Mouse (Mus musculus) neural tube, embryonic 11.5 days (tissue): ENCODE results near the gene Gm13090. TPM values are rescaled to one million over a fixed set of nuclear protein-coding genes. Genes with fewer than 3 reads are reported as not detected.
A peak's percentile ranks its signal among the peaks of the same experiment; 100 is the strongest.

Source experiments
- ATAC-seq: fragments of 200-750 bp; cut with Nextera tagmentation; 2 replicates; pipeline ENCODE4 v1.8.0; 2017; ENCODE audit warnings: moderate number of reproducible peaks, mild to moderate bottlenecking, moderate TSS enrichment, moderate library complexity; ENCODE audit not compliant: insufficient read depth, low FRiP score, low TSS enrichment
- DNase-seq: peaks from one replicate; pipeline ENCODE4 v3.0.0-alpha.2; 2015; ENCODE audit warnings: low spot score
- H3K27ac ChIP-seq: fragments of 300-500 bp; sonication (generic); 2 replicates; pipeline ENCODE4 v1.5.1; 2014; ENCODE audit warnings: low read depth, mild to moderate bottlenecking, low read length
- H3K27me3 ChIP-seq: fragments of 300-500 bp; sonication (generic); 2 replicates; pipeline ENCODE4 v1.6.1; 2014; ENCODE audit warnings: mild to moderate bottlenecking, low read length, mixed read lengths; ENCODE audit not compliant: control insufficient read depth, insufficient read depth
- H3K36me3 ChIP-seq: fragments of 300-500 bp; sonication (generic); 2 replicates; pipeline ENCODE4 v1.6.1; 2014; ENCODE audit warnings: mild to moderate bottlenecking, low read length, moderate library complexity, mixed read lengths; ENCODE audit not compliant: control insufficient read depth, insufficient read depth
- H3K4me1 ChIP-seq: fragments of 300-500 bp; sonication (generic); 2 replicates; pipeline ENCODE4 v1.6.1; 2014; ENCODE audit warnings: low read length, mixed read lengths; ENCODE audit not compliant: control insufficient read depth, insufficient read depth
- H3K4me2 ChIP-seq: fragments of 300-500 bp; sonication (generic); 2 replicates; pipeline ENCODE4 v1.6.1; 2014; ENCODE audit warnings: low read depth, mild to moderate bottlenecking, moderate library complexity
- H3K4me3 ChIP-seq: fragments of 300-500 bp; sonication (generic); 2 replicates; pipeline ENCODE4 v1.5.1; 2014; ENCODE audit warnings: low read depth, low read length
- H3K9ac ChIP-seq: fragments of 300-500 bp; sonication (generic); 2 replicates; pipeline ENCODE4 v1.6.1; 2014; ENCODE audit warnings: mild to moderate bottlenecking, low read length
- H3K9me3 ChIP-seq: fragments of 300-500 bp; sonication (generic); 2 replicates; pipeline ENCODE4 v1.6.1; 2016; ENCODE audit warnings: low read length; ENCODE audit not compliant: control insufficient read depth
- WGBS: fragments of 180-500 bp; shearing (Covaris S2); extraction: QIAGEN DNeasy Blood & Tissue Kit; methylation state at CpG from one replicate; pipeline ENCODE4 v1.1.7; 2014; 5-methylcytosine and 5-hydroxymethylcytosine counted together
- polyA plus RNA-seq: library from polyadenylated mRNA; unstranded; fragments of >200 nt; fragmentation: Nextera tagmentation; extraction: Ambion mirVana; gene quantifications from 2 replicates; pipeline ENCODE4 v1.2.1, GENCODE M21; 2014

The Gm13090 gene
- 0.54 TPM in 1 of 2 replicates, not detected in the other for polyA plus RNA-seq

DNA sequence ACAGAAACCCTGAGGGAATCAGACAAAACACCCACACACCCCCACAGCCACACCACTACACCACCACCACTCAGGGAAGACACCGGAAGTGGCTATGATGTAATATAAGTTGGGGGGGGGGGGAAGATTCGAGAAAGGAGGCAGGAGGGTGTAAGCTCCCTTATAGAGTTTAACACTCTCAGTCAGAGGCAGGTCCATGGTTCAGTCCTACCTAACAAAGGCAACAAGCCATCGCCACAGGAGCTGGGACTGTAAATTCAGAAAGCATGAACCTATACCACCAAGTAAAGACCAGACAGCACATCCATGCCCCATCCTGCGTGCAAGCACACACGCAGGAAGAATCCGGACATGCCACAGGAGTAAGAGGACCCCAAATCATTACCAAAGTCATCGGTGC, at the start of gene Gm13090:
Gene Gm13090, plus strand, starts transcription at position 301 of the 400 bp plus-strand sequence.
- Histone ChIP-seq H3K4me3 (no peak within 1 kb of the TSS), H3K36me3 (peaks cover 10% of the 10 kb centered on the region), H3K9me3 (no peaks in the 10 kb centered on the region), H3K27ac (no peak within 1 kb of the TSS), H3K4me1 (no peaks in the 10 kb centered on the region), H3K27me3 (no peaks in the 10 kb centered on the region), H3K9ac (no peak within 1 kb of the TSS), H3K4me2 (no peak within 1 kb of the TSS)
- WGBS, result 92% methylated on average over 7 of the region's 7 CpGs
- DNase-seq (no peak), ATAC-seq (no peak)

GRCm38 (mm10) chr4:151041506-151041905, 47.9 kb upstream of the Gm13090 start:
- Histone ChIP-seq H3K4me2 (no peak overlapping the region), H3K4me3 (no peak overlapping the region), H3K36me3 (no peaks in the 10 kb centered on the region), H3K27me3 (no peaks in the 10 kb centered on the region), H3K9me3 (no peaks in the 10 kb centered on the region), H3K27ac (no peak overlapping the region), H3K4me1 (peaks cover 13% of the 10 kb centered on the region), H3K9ac (no peak overlapping the region)
- DNase-seq (no peak), ATAC-seq (no peak)
- 82% methylated on average over 5 of the region's 5 CpGs for WGBS

DNA sequence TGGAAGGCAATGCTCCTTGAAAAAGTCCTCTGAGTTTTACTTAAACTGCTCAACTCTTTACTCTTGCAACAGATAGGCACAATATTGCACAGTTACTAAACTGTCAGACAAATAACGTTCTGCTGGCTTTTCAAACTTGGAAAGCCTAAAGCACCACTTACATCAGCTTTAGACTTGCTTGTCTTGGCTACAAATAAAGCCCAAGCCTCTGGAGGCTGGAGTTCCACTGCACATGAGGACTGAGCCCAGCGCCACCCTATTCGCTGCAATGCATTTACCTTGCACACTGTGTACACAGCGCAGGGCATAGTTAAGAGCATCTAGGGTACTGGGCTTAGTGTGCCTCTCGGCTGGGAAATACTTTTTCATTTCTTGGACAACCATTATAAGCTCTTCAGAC, 46.1 kb upstream of the Gm13090 start:
- no peak overlapping the region for H3K4me3 ChIP-seq
- no peaks in the 10 kb centered on the region for H3K36me3 ChIP-seq
- peaks cover 13% of the 10 kb centered on the region for H3K4me1 ChIP-seq
- H3K9me3 ChIP-seq, result no peaks in the 10 kb centered on the region
- no peaks in the 10 kb centered on the region for H3K27me3 ChIP-seq
- H3K9ac ChIP-seq, result no peak overlapping the region
- no peak for DNase-seq
- no peak for ATAC-seq
- 37% methylated on average over 5 of the region's 5 CpGs for WGBS
- no peak overlapping the region for H3K27ac ChIP-seq
- H3K4me2 ChIP-seq, result peak overlapping the region; percentile 94

GRCm38 (mm10) chr4:151044037-151044943, 45.1 kb upstream of the Gm13090 start, which contains the start of gene Per3:
Gene Per3, minus strand, starts transcription at chr4:151044665.
- H3K4me2 ChIP-seq, result peak within 1 kb of the TSS; percentile 94
- peaks cover 13% of the 10 kb centered on the region for H3K4me1 ChIP-seq
- H3K27me3 ChIP-seq, result no peaks in the 10 kb centered on the region
- H3K27ac ChIP-seq, result no peak within 1 kb of the TSS
- peak within 1 kb of the TSS; percentile 47 for H3K4me3 ChIP-seq
- ATAC-seq (peak; percentile 96), DNase-seq (peak; percentile 93)
- H3K9ac ChIP-seq, result peak within 1 kb of the TSS; percentile 66
- under 1% methylated on average over 62 of the region's 79 CpGs for WGBS
- no peaks in the 10 kb centered on the region; the same call in 1 of the 2 replicates for H3K36me3 ChIP-seq
- H3K9me3 ChIP-seq, result no peaks in the 10 kb centered on the region

GRCm38 (mm10) chr4:151044944-151045570, 44.3 kb upstream of the Gm13090 start:
- Histone ChIP-seq H3K9ac (peak overlapping the region; percentile 24), H3K4me2 (peak overlapping the region; percentile 94), H3K4me3 (peak overlapping the region; percentile 47), H3K27me3 (no peaks in the 10 kb centered on the region), H3K36me3 (no peaks in the 10 kb centered on the region; the same call in 1 of the 2 replicates), H3K4me1 (peaks cover 13% of the 10 kb centered on the region), H3K9me3 (no peaks in the 10 kb centered on the region), H3K27ac (no peak overlapping the region)
- ATAC-seq (no peak; the same call in 1 of the 2 replicates), DNase-seq (no peak)
- 5% methylated on average over 21 of the region's 21 CpGs for WGBS

- no peak overlapping the region for H3K9ac ChIP-seq
- H3K27me3 ChIP-seq, result no peaks in the 10 kb centered on the region
- H3K36me3 ChIP-seq, result no peaks in the 10 kb centered on the region; the same call in 1 of the 2 replicates
- no peak overlapping the region for H3K27ac ChIP-seq
- H3K4me3 ChIP-seq, result no peak overlapping the region
- no peak for DNase-seq
- WGBS, result 89% methylated on average over 3 of the region's 3 CpGs
- H3K4me2 ChIP-seq, result no peak overlapping the region
- no peaks in the 10 kb centered on the region for H3K9me3 ChIP-seq
- ATAC-seq, result no peak
- H3K4me1 ChIP-seq, result peaks cover 13% of the 10 kb centered on the region
Observed at GRCm38 (mm10) chr4:151046524-151046923, 42.8 kb upstream of the Gm13090 start.

DNA sequence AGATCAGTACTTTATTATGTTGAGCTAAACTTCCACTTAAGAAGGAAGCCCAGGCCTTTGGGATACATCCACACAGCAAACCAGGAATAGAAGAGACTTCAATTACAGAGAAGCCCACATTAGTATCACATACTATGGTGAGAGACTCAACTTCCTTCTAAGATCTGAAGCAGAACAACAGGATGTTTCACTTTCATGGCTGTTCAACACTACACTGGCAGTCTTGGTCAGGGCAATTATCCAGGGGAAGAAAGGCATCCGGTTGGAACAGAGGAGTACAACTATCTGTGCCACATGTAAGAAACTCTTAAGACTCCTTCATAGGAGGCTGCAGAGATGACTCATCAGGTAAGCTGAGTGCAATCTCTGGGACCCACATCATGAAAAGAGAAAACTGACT, 38.2 kb upstream of the Gm13090 start:
- 86% methylated on average over 1 of the region's 1 CpGs for WGBS

DNA sequence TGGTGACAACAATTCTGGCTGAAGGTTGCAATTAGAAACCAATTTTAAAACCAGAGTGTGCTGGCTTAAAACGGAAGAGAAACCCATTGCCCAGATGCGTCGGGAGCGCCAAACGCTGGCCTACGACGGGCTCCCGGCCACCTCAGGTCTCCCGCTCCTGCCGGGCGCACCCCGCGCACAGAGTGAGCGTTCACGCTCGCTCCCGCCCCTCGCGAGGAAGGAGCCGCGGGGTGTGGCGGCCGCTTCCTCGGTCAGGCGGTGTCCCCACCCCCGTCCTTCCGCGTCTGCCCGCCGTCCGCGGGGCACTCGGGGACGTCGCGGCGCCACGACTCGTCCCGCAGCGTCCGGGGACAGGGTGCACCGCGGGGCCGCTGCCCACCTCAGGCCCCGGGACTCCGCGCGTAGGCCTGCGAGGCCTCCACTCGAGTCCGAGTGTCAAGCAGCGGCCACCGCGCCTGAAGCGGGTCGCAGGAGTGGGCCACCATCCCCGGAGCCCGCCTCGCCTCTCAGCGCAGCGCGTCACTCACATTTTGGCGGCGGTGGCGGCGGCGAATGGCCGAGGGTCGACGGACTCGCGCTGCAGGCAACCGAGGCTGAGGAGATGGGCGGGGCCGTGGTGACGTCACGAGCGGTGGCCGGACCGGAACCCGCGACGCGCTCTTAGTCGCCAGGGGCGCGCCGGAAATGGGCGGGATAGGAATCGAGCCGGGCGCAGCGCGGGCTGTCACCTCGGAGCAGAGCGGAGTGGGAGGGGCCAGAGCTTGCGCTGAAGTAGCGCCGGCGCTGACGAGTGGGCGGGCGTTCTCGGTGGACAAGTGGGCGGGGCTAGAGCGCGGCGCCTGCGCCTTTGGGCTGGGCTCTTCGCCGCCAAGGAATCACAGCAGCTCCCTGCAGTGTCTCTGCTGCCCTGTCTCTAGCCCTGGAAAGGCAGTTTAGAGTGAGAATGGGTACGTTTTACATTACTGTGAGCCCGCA, 31.7 kb upstream of the Gm13090 start, which contains the start of gene Vamp3:
Gene Vamp3, minus strand, starts transcription at position 617 of the 975 bp plus-strand sequence.
- H3K4me1 ChIP-seq, result peaks cover 5% of the 10 kb centered on the region; the same call in 1 of the 2 replicates
- no peaks in the 10 kb centered on the region for H3K27me3 ChIP-seq
- no peaks in the 10 kb centered on the region; the same call in 1 of the 2 replicates for H3K36me3 ChIP-seq
- peak within 1 kb of the TSS; percentile 87 for H3K9ac ChIP-seq
- peak within 1 kb of the TSS; percentile 77 for H3K4me2 ChIP-seq
- peak within 1 kb of the TSS; percentile 92 for H3K27ac ChIP-seq
- peak within 1 kb of the TSS; percentile 93 for H3K4me3 ChIP-seq
- H3K9me3 ChIP-seq, result no peaks in the 10 kb centered on the region
- ATAC-seq (peak; percentile 98), DNase-seq (peak; percentile 100)
- WGBS, result under 1% methylated on average over 110 of the region's 114 CpGs

More for the DNA sequence above, 38.2 kb upstream of the Gm13090 start:
- DNase-seq (no peak), ATAC-seq (no peak)
- no peaks in the 10 kb centered on the region; the same call in none of the 2 replicates for H3K36me3 ChIP-seq
- H3K27me3 ChIP-seq, result no peaks in the 10 kb centered on the region
- no peak overlapping the region for H3K4me3 ChIP-seq
- H3K4me2 ChIP-seq, result no peak overlapping the region
- H3K4me1 ChIP-seq, result no peaks in the 10 kb centered on the region
- no peak overlapping the region for H3K9ac ChIP-seq
- H3K9me3 ChIP-seq, result no peaks in the 10 kb centered on the region
- H3K27ac ChIP-seq, result no peak overlapping the region
